Mouse (Mus musculus): Measurements from ENCODE around the gene Pigl.
A peak's percentile ranks its signal among the peaks of the same experiment; 100 is the strongest.

GRCm38 (mm10) chr11:62458276-62458724, at the start of gene Pigl, which contains the start of gene Ncor1:
- TF ChIP-seq SRF (IDR thresholded peaks at IDR 0.05; ENCODE audit: control insufficient read depth, insufficient read length, low read depth) (peak; percentile 63), POLR2A (IDR thresholded peaks at IDR 0.05; ENCODE audit: insufficient read length, low read depth) (peak; percentile 76), TCF12 (IDR thresholded peaks at IDR 0.05; ENCODE audit: insufficient read depth, poor library complexity, severe bottlenecking) (no peak), MAX (IDR thresholded peaks at IDR 0.05; ENCODE audit: low read depth) (no peak), MYOD1 (IDR thresholded peaks at IDR 0.05; ENCODE audit: control insufficient read depth in 1 of 3, insufficient read length in 2 of 3, low read depth in 2 of 3) (peak in 1 of 3 experiments; percentile 39), USF1 (IDR thresholded peaks at IDR 0.05; ENCODE audit: low read depth) (no peak), CEBPB (IDR thresholded peaks at IDR 0.05; ENCODE audit: insufficient read depth, poor library complexity, severe bottlenecking) (no peak), MYOG (IDR thresholded peaks at IDR 0.05; ENCODE audit: control insufficient read depth in 1 of 3, insufficient read depth in 1 of 3, insufficient read length in 2 of 3, low read depth in 2 of 3) (peak in 1 of 3 experiments; percentile 34), REST (IDR thresholded peaks at IDR 0.05; ENCODE audit: insufficient read depth, insufficient read length) (no peak), E2F4 (IDR thresholded peaks at IDR 0.05; ENCODE audit: insufficient read depth) (no peak), TCF3 (IDR thresholded peaks at IDR 0.05; ENCODE audit: insufficient read length, low read depth) (no peak), POLR2AphosphoS2 (IDR thresholded peaks at IDR 0.05; ENCODE audit: insufficient read length, low read depth) (peak; percentile 90)

All from myocyte (in vitro differentiated cells).